Mouse (Mus musculus) right cerebral cortex, postnatal 4 days (tissue): ENCODE results near the gene Rusc2.

Experiments
- DNase-seq: peaks from one replicate; pipeline ENCODE4 v3.0.0-alpha.2; 2022

Gene Rusc2

GRCm38 (mm10) chr4:43447251-43447650, 65.5 kb downstream of the Rusc2 start:
- no peak for DNase-seq

- no peak for DNase-seq
Measured at GRCm38 (mm10) chr4:43448554-43448953, 66.8 kb downstream of the Rusc2 start.

- no peak for DNase-seq
Measured at GRCm38 (mm10) chr4:43452315-43452714, 70.5 kb downstream of the Rusc2 start.

- DNase-seq, result no peak
Measured at GRCm38 (mm10) chr4:43453413-43453812, 71.6 kb downstream of the Rusc2 start.

- no peak for DNase-seq
Measured at GRCm38 (mm10) chr4:43454041-43454836, 72.5 kb downstream of the Rusc2 start, which contains the start of gene Cd72. Cd72 (minus strand) TSS chr4:43454628.

GRCm38 (mm10) chr4:43456470-43456869, 74.7 kb downstream of the Rusc2 start:
- no peak for DNase-seq

GRCm38 (mm10) chr4:43457124-43457523, 75.3 kb downstream of the Rusc2 start:
- DNase-seq, result no peak

GRCm38 (mm10) chr4:43463102-43463501, 81.3 kb downstream of the Rusc2 start:
- DNase-seq, result no peak

- no peak for DNase-seq
Measured at GRCm38 (mm10) chr4:43465935-43466334, 84.2 kb downstream of the Rusc2 start.

GRCm38 (mm10) chr4:43466872-43467271, 85.1 kb downstream of the Rusc2 start:
- no peak for DNase-seq

- no peak for DNase-seq
Measured at GRCm38 (mm10) chr4:43470301-43470700, 88.5 kb downstream of the Rusc2 start.

GRCm38 (mm10) chr4:43473636-43474035, 91.9 kb downstream of the Rusc2 start:
- DNase-seq, result no peak

- DNase-seq, result no peak
Measured at GRCm38 (mm10) chr4:43476604-43477003, 94.8 kb downstream of the Rusc2 start.
